Mouse (Mus musculus) hindbrain, embryonic 11.5 days (tissue): ENCODE data around the gene Kctd6. TPM values are rescaled to one million over a fixed set of nuclear protein-coding genes. Genes with fewer than 3 reads are reported as not detected.

ENCODE experiments used
- ATAC-seq: fragments of 200-750 bp; cut with Nextera tagmentation; 2 replicates; pipeline ENCODE4 v1.8.0; 2017; ENCODE audit warnings: mild to moderate bottlenecking, moderate TSS enrichment, moderate library complexity; ENCODE audit not compliant: low FRiP score
- DNase-seq: peaks from one replicate; pipeline ENCODE4 v3.0.0-alpha.2; 2015; ENCODE audit warnings: low spot score
- H3K27ac ChIP-seq: fragments of 300-500 bp; sonication (generic); 2 replicates; pipeline ENCODE4 v1.5.1; 2014; ENCODE audit warnings: mild to moderate bottlenecking, low read depth, low read length
- H3K27me3 ChIP-seq: fragments of 300-500 bp; sonication (generic); 2 replicates; pipeline ENCODE4 v1.6.1; 2014; ENCODE audit warnings: mild to moderate bottlenecking, low read length, moderate library complexity, mixed read lengths; ENCODE audit not compliant: control insufficient read depth, insufficient read depth
- H3K36me3 ChIP-seq: fragments of 300-500 bp; sonication (generic); 2 replicates; pipeline ENCODE4 v1.6.1; 2014; ENCODE audit warnings: mild to moderate bottlenecking, low read length, moderate library complexity, mixed read lengths; ENCODE audit not compliant: control insufficient read depth, insufficient read depth
- H3K4me1 ChIP-seq: fragments of 300-500 bp; sonication (generic); replicated peaks from 2 replicates; pipeline ENCODE4 v1.6.1; 2014; ENCODE audit warnings: low read length, mixed read lengths; ENCODE audit not compliant: control insufficient read depth, insufficient read depth
- H3K4me2 ChIP-seq: fragments of 300-500 bp; sonication (generic); replicated peaks from 2 replicates; pipeline ENCODE4 v1.6.1; 2014; ENCODE audit warnings: mild to moderate bottlenecking, low read depth, low read length
- H3K4me3 ChIP-seq: fragments of 300-500 bp; sonication (generic); 2 replicates; pipeline ENCODE4 v1.5.1; 2014; ENCODE audit warnings: low read depth, low read length
- H3K9ac ChIP-seq: fragments of 300-500 bp; sonication (generic); 2 replicates; pipeline ENCODE4 v1.6.1; 2014; ENCODE audit warnings: low read depth, low read length
- H3K9me3 ChIP-seq: fragments of 300-500 bp; sonication (generic); 2 replicates; pipeline ENCODE4 v1.6.1; 2016; ENCODE audit warnings: low read length; ENCODE audit not compliant: control insufficient read depth
- WGBS: fragments of 180-500 bp; shearing (Covaris S2); extraction: QIAGEN DNeasy Blood & Tissue Kit; methylation state at CpG from one replicate; pipeline ENCODE4 v1.1.7; 2014; 5-methylcytosine and 5-hydroxymethylcytosine counted together
- polyA plus RNA-seq: library from polyadenylated mRNA; unstranded; fragments of >200 nt; fragmentation: Nextera tagmentation; extraction: Ambion mirVana; gene quantifications from 2 replicates; pipeline ENCODE4 v1.2.1, GENCODE M21; 2014

Gene Kctd6
- polyA plus RNA-seq, 1 experiment from 2014 or later: 8.2 TPM

DNA sequence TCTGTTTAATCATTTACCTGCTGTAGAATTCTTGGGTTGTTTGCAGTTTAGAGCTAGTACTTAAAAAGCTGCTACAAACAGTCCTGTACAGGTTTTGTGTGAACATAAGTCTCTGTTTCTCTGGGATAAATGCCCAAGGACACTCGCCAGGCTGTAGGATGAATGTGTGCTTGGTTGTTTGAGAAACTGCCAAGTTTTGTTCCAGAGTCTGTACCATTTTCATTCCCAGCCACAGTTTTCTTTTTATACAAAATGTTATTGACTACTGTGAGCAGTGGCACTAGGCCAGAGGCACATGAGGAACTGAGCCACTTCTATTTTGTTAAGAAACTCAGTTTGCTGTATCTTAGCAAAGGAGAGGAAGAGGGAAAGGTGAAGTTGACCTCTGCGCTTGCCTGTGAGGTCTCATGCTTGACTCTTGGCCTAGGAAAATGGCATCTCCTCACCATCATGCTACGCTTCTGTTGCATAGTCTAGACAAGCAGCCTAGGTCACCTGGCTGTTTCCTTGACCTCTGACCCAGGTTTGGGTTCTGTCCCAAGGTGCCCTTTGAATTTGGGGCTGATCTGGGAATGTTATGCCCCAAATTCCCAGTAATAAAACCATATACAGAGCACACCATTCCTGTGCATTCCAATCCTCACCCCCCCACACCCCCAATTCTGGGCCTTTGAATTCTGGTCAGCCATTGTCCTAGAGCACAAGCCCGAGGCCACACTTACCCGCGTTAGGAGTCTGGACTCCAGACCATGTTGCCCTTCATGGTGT lies 27.5 kb upstream of the Kctd6 start:
- no peaks in the 10 kb centered on the region for H3K4me1 ChIP-seq
- no peak for ATAC-seq
- 92% methylated on average over 6 of the region's 6 CpGs for WGBS

DNA sequence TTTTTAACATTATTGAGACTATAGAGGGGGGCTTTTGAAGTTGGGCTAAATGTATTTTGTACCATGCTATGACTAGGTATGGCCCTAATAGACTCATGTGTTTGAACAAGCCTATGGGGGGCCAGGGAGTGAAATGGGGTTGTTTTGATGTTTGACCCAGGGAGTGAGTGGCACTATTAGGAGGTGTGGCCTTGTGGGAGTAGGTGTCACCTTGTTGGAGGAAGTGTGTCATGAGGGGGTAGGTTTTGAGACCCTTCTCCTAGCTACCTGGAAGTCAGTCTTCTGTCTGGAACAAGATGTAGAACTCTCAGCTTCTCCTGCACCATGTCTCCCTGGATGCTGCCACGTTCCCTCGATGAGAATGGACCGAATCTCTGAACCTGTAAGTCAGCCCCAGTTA lies 23.4 kb upstream of the Kctd6 start:
- WGBS: 93% methylated on average over 3 of the region's 3 CpGs
- no peaks in the 10 kb centered on the region for H3K36me3 ChIP-seq
- DNase-seq: no peak
- no peaks in the 10 kb centered on the region for H3K4me1 ChIP-seq
- no peak overlapping the region for H3K4me2 ChIP-seq
- H3K27me3 ChIP-seq: no peaks in the 10 kb centered on the region
- no peak for ATAC-seq
- H3K9ac ChIP-seq: no peak overlapping the region
- no peak overlapping the region for H3K27ac ChIP-seq
- no peak overlapping the region for H3K4me3 ChIP-seq
- H3K9me3 ChIP-seq: no peaks in the 10 kb centered on the region

More for the DNA sequence above, 27.5 kb upstream of the Kctd6 start:
- no peak for DNase-seq
- Histone ChIP-seq H3K9ac (no peak overlapping the region), H3K9me3 (no peaks in the 10 kb centered on the region), H3K36me3 (no peaks in the 10 kb centered on the region), H3K4me3 (no peak overlapping the region), H3K27me3 (no peaks in the 10 kb centered on the region), H3K27ac (no peak overlapping the region), H3K4me2 (no peak overlapping the region)

DNA sequence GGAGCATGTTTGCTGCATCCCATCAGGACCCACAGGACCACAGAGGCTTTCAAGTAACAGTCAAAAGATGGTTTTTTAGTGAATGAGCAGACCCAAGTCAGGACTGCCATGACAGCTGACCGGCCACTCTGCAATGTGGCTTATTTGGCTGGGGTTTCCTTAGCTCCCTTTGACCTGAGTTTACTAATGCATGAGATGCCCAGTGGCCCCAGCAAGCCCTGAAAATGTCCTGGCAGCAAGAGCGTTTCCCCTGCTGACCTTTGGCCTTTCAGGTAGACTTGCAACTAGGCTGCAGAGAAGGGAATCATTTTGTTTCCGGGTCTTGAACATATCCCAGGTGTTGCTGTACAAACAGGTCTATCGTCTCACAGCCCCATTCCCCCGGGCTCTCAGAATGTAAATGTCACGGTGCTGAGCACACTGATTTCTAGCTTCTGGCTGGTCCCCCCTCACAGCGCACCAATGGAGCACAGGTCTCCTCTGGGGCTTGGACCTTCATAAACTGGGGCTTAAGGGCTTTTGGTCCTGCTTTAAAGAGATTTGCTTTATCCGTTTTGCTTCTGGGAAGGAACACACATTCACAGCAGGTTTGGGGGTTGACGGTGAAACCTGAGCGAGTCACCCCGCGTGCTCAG lies 22.5 kb upstream of the Kctd6 start:
- no peak overlapping the region for H3K4me3 ChIP-seq
- H3K9ac ChIP-seq: no peak overlapping the region
- DNase-seq (no peak), ATAC-seq (no peak)
- no peak overlapping the region for H3K27ac ChIP-seq
- WGBS: 74% methylated on average over 12 of the region's 12 CpGs
- H3K4me2 ChIP-seq: no peak overlapping the region
- no peaks in the 10 kb centered on the region for H3K27me3 ChIP-seq
- H3K4me1 ChIP-seq: no peaks in the 10 kb centered on the region
- H3K9me3 ChIP-seq: no peaks in the 10 kb centered on the region
- no peaks in the 10 kb centered on the region for H3K36me3 ChIP-seq

GRCm38 (mm10) chr14:8192727-8193126 lies 21.2 kb upstream of the Kctd6 start:
- no peaks in the 10 kb centered on the region for H3K4me1 ChIP-seq
- H3K4me2 ChIP-seq: no peak overlapping the region
- H3K27ac ChIP-seq: no peak overlapping the region
- H3K27me3 ChIP-seq: no peaks in the 10 kb centered on the region
- ATAC-seq (no peak), DNase-seq (no peak)
- H3K9ac ChIP-seq: no peak overlapping the region
- no peak overlapping the region for H3K4me3 ChIP-seq
- WGBS: 91% methylated on average over 6 of the region's 6 CpGs
- H3K36me3 ChIP-seq: no peaks in the 10 kb centered on the region
- no peaks in the 10 kb centered on the region for H3K9me3 ChIP-seq

DNA sequence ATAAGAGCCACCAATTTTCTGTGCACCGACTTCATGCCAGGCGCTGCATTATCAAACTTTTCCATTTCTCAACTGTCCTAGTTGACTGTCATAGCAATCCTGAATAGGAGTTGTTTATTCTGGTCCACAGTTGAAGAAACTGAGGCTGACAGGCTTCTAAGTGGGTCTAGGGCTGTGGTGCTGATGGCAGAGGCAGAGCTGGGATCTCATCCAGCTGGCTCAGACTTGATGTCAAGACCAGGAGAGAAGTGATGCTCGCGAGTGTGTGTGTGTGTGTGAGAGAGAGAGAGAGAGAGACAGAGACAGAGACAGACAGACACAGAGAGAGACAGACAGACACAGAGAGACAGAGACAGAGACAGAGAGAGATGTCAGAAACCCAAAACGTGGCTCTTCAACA lies 13.2 kb upstream of the Kctd6 start:
- H3K9ac ChIP-seq: no peak overlapping the region
- H3K4me3 ChIP-seq: no peak overlapping the region
- no peaks in the 10 kb centered on the region for H3K36me3 ChIP-seq
- H3K27me3 ChIP-seq: no peaks in the 10 kb centered on the region
- ATAC-seq (no peak), DNase-seq (no peak)
- no peak overlapping the region for H3K27ac ChIP-seq
- 85% methylated on average over 5 of the region's 5 CpGs for WGBS
- H3K4me1 ChIP-seq: no peaks in the 10 kb centered on the region
- no peaks in the 10 kb centered on the region for H3K9me3 ChIP-seq
- no peak overlapping the region for H3K4me2 ChIP-seq

DNA sequence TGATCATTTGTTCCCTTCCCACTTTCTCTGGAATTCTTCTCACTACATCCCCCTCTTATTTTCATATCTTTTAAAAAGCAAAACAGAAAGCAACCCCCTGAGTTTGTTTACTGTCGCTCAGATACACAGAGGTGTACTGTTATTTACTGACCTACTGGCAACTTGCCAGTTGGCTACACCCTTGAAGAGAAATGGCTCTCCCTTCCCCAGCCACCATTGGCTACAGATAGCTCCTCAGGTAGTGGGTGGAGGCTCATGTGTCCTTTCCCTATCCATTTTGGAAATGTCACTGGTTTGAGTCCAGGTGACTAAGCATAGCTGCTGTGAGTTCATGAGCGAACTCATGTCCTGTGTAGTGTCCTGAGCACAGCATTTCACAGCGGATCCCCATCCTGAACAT lies 12.2 kb upstream of the Kctd6 start:
- Histone ChIP-seq H3K9me3 (no peaks in the 10 kb centered on the region), H3K36me3 (no peaks in the 10 kb centered on the region), H3K27me3 (no peaks in the 10 kb centered on the region), H3K4me3 (no peak overlapping the region), H3K9ac (no peak overlapping the region), H3K4me2 (no peak overlapping the region), H3K4me1 (no peaks in the 10 kb centered on the region), H3K27ac (no peak overlapping the region)
- no peak for DNase-seq
- ATAC-seq: no peak
- 82% methylated on average over 3 of the region's 3 CpGs for WGBS

DNA sequence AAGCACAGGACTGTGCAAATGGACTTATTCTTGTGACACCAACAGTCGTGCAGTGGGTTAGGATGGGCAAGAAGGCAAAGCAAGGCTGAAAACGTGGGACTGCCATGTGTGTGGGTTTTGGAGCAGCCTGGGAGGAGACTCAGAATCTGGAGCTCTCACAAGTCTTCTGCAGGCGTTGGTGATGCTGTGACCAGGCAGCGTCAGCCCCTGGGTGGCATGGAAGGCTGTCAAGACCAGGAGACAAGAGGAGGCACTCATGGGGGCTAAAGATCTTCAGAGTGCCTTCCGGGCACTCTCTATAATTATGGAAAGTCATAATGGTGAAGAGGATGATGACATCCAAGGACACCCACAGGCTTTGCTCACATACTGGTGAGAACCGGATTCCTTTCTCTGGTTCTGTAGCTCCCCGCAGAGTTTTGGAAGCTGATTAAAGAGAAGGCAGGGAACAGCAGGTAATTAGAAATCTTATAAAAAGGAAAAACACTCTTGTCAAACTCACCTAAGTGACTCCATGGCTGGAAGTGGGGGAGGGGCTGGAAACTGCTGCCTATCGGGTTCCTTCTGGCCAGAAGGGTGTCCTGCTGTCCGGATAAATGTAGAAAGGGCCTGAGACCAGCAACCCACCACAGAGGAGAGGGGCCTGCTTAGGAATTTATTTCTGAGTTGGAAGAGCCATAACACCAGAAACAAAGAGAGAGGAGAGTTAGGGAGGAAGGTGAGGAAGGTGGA lies 7.6 kb upstream of the Kctd6 start:
- H3K9me3 ChIP-seq: no peaks in the 10 kb centered on the region
- ATAC-seq (no peak), DNase-seq (peak; percentile 6)
- H3K9ac ChIP-seq: no peak overlapping the region
- H3K36me3 ChIP-seq: no peaks in the 10 kb centered on the region
- no peak overlapping the region for H3K4me3 ChIP-seq
- H3K27ac ChIP-seq: no peak overlapping the region
- 53% methylated on average over 9 of the region's 9 CpGs for WGBS
- H3K4me2 ChIP-seq: no peak overlapping the region
- no peaks in the 10 kb centered on the region for H3K27me3 ChIP-seq
- no peaks in the 10 kb centered on the region for H3K4me1 ChIP-seq

DNA sequence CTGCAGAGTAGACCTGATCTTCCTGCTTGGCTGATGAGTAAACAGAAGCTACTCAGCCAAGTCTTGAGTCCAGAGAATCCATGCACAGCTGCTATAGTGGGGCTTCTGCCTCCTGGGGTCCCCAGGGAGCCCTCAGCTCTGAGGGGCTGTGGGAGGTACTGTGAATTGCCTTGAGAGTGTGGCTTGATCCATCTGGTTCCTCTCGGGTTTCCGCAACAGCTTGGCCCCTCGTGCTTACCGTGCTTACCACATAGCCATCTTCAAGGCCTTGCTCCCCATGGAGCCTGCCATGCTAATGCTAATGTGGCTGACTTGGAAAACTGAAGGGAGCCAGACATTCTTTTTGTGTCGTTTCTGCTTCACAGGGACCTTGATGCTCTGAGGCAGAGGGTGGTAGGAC lies 6.8 kb upstream of the Kctd6 start:
- Histone ChIP-seq H3K4me3 (no peak overlapping the region), H3K36me3 (no peaks in the 10 kb centered on the region), H3K9ac (no peak overlapping the region), H3K4me2 (no peak overlapping the region), H3K9me3 (no peaks in the 10 kb centered on the region), H3K4me1 (no peaks in the 10 kb centered on the region), H3K27me3 (no peaks in the 10 kb centered on the region), H3K27ac (no peak overlapping the region)
- WGBS: 9% methylated on average over 5 of the region's 5 CpGs
- ATAC-seq (peak; percentile 57), DNase-seq (peak; percentile 41)
